Mouse (Mus musculus) frontal cortex, postnatal 10 days (tissue): Measurements from ENCODE around the gene Akp3.
A peak's percentile ranks its signal among the peaks of the same experiment; 100 is the strongest.

ENCODE experiments used
- DNase-seq, 2 experiments: peaks; one replicate each; pipeline ENCODE4 v3.0.0; 2022; ENCODE audit warnings: low spot score in 2 of 2, mixed read lengths in 1 of 2

Gene Akp3

DNA sequence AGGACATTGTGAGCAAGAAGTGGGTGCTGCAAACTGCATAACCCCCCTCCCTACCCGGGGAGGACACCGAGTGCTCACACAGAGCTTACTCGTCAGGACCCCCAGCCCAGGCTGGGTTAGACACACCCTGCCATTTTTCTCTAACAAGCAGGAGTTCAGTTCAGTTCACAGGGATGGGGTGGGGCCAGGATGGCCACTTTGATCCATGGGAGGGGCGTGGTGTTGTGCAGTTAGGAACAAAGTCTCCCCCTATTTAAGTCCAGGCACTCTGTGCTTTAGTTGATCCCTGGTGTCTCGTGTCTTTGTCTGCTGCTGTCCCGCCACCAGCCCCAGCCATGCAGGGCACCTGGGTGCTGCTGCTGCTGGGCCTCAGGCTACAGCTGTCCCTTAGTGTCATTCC is at the start of gene Akp3:
TSS of gene Akp3 (plus strand) at position 301 of the 400 bp plus-strand sequence.
- DNase-seq = no peak

DNA sequence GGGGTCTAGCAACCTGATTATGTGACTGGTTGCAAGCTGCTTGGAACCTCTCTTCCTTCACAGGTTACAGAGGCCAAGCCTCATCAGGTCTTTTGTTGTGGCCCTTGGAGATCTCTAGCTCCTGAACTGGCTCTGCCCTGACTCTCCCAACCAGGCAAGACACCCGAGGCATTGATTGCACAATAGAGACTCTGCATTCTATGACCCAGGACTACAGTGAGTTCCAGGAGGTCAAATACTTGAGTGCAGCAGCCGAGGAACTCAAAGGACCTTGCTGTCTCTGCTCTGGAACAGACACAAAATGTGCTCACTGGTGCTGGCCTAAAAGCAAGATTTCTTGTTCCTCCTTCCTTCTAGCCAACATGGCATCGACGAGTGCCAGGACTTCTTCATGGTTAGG is 38.6 kb upstream of the Akp3 start:
- no peak for DNase-seq

DNA sequence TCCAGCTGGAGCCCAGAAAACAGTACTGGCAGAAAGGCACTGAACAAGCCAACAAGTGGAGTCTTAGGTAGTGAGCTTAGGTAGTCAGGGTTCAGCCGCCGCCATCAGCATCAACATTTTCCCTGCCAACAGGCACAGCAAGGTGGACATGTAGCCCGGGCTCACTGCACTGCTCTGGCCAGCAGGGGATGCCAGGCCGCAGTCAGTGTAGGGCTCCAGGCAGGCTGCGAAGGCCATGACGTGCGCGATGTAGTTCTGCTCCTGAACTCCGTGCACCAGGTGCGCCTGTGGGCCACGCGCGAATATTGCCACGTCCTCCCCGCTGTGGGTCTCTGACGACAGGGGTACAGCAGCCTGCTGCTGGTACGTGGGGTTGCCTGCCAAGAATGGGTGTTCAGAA is 37.8 kb upstream of the Akp3 start:
- DNase-seq = no peak

DNA sequence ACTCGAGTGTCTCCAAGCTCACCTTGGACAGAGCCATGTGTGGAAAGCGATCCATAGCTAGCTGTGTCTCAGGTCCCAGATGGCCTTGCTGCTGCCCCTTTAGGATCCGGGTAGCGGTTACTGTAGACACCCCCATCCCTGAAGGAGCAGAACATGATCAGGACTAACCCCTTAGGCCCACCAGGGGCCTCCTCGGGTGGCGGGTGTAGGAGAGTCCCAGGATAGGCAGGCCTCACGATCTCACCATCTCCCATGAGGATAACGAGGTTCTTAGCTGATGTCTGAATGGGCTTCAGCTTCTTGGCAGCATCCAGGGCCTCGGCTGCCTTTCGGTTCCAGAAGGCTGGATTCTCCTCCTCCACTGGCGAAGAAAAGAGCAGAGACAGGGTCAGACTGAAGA is 35.5 kb upstream of the Akp3 start:
- DNase-seq = no peak

DNA sequence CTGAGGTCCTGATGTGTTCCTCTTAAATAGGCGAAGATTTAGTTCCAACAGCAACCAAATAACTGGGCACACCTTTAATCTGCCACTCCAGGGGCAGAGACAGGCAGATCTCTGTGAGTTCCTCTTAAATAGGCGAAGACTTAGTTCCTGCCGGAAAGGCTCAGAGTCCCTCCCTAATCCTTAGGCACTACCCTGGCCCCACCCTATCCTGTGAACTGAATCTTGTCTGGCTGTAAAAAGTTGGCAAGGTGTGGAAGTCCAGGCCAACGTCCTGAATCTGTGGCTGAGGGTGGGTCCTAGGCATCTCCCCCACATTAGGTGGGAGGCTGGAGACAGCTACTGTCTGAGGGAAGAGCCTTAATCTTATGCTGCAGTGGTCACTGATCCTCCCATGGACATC is 34.9 kb upstream of the Akp3 start, which contains the start of gene Alppl2:
TSS of gene Alppl2 (minus strand) at position 101 of the 400 bp plus-strand sequence.
- no peak for DNase-seq

DNA sequence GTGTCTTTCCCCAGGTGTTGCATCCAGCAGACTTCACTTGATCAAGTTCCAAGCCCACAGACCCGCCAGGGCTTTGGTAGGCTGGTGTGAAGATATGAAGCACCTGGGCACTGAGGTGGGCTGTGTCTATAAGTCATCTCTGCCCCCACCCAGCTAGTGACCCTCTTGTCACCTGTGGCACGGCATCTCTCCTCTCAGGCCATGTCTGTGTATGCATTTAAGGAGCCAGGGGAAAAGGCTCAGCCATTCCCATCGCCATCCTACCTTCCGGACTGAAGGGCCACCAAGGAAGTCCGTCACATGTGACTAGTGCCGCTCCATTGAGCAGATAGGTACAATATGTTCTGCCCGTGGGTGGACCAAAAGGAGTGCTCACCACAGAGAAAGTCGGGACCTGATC is 29.1 kb upstream of the Akp3 start:
- no peak for DNase-seq

DNA sequence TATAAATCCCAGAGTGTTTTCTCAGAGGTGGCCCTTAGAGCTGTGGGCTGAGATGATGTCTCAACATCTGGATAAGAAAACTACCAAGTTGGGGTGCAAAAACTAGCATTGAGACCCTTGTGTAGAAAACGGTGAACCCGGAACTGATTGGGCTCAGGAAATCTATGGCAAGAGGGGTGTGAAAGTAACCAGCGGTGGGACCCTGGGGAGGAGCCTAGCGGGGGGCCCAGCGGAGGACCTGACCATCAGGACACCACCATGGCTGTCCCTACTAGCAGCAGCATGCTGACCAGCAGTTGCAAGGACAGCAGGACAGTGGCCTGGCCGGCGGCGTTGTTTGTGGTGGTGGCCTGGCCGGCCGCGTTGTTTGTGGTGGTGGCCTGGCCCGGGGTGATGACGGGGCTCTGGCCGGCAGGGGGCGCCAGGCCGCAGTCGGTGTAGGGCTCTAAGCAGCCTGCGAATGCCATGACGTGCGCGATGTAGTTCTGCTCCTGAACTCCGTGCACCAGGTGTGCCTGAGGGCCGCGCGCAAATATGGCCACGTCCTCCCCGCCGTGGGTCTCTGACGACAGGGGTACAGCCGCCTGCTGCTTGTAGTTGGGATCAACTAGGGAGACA is 26.3 kb upstream of the Akp3 start:
- DNase-seq = peak in 1 of 2 experiments; percentile 39

DNA sequence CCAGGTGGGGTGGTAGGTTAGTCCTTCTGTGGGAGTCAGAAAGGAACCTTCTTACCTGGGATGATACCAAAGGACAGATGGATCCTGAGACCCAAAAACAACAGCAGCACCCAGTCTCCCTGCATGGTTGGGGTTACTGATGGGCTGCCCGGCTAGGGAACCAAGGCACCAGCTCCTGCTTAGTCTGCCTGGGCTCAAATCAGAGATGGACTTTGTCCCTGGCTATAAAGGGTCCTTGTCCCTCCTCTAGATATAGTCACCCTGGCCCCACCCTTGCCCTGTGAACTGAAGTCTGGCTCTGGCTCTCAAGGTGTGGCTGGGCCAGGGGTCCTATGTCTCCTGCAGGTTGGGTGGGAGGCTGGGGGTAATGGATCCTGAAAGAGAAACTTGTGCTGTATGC is 23.4 kb upstream of the Akp3 start, which contains the start of gene Alpi:
TSS of gene Alpi (minus strand) at position 196 of the 400 bp plus-strand sequence.
- DNase-seq = no peak

DNA sequence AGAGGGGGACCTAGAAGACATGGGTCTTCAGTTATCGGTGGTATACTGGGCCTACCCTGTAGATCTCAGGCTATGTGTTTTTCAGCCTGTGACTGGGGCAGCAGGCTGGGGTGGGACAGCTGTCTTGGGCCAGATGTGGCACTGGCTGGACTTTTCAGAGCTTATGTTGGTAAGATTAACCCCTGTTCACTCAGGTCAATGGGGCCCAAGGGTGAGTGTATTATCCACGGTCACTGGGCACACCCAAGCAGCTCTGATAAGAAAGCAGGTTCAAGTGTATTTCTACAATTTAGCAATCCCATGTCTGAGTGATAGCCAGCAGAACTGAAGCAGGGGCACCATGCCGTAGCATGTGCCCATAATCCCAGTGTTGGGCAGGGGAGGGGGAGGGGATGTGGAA is 22.7 kb upstream of the Akp3 start:
- DNase-seq = no peak

DNA sequence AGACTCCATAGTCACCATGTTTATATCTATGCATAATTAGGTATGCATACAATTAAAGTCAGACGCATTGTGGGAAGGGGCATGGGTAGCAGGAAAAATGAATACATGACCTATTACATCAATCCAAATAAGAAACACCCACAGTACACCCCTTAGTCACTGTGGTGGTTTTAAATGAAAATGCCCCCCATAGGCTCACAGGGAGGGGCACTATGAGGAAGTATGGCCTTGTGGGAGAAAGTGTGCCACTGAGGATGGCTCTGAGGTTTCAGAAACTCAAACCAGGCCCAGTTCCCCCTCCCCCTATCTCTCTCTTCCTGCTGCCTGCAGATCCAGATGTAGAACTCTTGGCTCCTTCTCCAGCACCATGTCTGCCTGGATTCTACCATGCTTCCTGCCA is 20.8 kb upstream of the Akp3 start:
- no peak for DNase-seq

DNA sequence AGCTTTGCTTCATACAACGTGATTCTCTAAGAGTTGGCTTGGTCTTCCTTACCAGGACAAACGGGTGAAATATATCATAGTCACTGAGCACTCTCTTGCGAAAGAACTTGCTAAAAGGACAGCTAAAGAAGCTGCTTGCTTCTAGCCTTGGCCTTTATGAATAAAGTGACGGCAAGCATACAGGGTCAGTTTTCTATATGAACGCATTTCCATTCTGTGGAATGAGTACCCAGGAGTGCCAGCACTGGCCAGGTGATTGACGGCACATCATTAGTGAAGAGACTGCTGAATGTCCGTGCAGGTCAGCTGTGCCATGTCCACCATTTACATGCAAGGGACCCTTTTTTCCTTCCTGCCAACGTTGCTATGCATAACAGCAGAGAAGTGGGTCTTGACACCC is 18.2 kb upstream of the Akp3 start:
- DNase-seq = no peak

DNA sequence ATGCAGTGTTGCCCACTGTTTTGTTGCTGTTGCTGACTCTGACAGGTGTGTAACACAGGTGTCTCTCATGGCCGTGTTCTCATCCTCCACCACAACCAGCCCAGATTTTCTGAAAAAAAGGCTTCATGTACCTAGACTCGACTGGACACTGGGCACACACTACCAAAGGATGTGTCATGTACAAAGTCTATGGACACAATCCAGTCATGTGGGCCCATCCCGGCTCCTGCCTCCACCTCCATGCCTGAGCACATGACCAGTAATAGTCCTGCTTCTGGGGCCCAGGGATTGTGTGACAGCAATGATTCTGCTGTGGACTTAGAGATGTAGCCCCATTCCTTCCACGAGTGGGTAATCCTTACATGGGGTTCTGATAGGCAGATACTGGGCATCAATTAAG is 16.2 kb upstream of the Akp3 start:
- DNase-seq = no peak

DNA sequence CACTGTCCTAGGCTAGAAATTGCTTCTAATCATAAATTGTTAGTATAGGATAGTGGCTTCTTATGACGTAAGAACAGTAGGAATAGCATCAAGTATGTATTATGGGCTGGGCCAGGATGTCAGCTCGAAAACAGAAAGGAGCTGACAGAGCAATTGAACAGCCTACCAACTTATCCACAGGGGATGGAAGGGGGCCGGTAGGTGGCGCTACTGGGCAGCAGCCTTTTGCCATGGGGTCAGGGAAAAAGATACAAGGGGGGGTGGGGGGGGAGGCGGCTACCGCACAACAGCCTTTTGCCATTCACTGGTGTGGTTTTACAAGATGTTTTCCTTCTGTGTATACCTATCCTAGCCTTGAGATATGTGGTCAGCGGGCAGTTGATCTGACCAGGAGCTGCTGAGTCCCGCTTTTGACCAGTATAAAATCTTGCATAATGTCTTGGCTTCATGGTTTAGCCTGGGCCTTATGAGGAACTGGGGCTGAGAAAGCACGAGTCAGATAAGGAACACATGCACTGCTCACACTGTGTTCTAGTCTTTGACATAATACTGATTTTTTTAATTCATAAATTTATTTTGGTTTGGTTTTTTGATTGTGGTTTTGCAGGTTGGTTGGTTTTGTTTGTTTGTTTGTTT is 12.9 kb upstream of the Akp3 start:
- no peak for DNase-seq

DNA sequence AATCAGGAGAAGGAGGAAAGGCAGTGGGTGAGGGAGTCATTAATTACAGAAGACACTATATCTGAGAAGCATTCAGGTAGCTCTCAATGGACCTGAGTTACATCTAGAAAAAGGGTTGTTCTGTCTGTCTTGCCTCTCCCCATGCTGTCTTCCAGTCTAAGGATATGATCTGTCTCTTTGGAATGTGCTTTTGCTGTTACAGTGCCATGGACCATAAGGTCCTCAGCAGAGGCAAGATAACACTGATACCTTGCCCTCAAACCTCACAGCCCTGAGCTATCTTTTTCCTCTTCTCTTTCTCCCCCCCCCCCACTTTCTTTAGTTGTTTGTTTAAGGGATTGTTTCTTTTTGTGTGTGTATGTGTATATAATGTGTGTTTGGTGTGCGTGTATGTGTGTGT is 10.0 kb upstream of the Akp3 start:
- DNase-seq = no peak

DNA sequence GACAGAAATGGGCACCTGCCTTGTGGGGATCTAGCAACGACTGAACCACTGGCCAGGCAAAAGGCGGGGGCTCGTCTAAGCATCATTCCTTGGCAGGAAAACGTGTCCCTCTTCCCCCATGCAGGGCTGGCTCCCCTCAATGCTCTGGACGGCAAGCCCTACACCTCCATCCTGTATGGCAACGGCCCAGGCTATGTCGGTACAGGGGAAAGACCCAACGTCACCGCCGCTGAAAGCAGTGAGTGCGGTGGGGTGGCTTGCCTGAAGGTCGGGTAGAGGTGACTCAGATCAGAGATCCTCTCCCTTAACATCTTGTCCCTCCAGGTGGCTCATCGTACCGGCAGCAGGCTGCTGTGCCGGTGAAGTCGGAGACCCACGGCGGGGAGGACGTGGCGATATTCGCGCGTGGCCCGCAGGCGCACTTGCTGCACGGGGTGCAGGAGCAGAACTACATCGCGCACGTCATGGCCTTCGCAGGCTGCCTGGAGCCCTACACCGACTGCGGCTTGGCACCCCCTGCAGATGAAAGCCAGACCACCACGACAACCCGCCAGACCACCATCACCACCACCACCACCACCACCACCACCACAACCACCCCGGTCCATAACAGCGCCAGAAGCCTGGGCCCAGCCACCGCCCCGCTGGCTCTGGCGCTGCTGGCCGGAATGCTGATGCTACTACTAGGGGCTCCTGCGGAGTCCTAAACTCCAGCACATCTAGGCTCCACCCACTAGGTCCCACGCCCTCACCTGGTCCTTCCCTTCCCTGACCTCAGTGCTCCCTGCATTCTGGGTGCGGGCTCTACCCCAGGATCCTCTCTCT is 2.6 kb downstream of the Akp3 start:
- peak in 1 of 2 experiments; percentile 37 for DNase-seq

DNA sequence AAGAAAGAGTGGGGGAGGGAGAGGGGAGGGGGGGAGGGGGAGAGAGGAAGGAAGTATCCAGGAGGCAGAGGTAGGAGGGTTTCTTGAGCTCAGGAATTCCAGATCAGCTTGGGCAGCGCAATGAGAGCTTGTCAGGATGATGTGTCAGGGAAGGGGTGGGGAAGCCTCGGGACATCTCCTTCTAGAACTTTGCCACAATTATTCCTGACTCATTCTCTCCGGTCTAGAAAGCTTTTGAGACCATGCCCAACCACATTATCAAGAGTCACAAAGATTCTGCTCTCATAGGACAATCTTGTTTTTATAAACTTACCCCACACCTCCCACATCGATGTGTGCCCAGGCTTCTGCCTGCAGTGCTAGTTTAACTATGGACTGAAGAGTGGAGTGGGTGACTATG is 7.0 kb downstream of the Akp3 start:
- no peak for DNase-seq

DNA sequence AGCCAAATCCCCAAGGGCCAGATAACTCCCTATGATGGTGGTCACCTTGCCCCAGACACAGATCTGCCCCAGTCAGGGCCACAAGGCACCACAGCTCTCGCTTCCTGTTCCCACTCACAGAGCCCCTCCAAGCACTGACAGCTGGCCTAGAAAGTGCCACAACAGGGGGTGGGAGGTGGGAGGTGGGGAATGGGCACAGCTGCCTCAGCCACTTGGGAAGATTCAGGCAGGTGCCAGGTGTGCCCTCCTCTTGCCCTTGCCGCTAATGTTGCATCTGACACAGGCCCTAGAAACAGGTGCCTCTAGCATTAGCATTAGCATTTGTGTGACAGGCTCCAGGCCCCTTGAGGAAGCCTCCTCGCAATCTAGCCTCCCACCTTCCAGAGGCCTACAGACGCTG is 16.8 kb downstream of the Akp3 start:
- DNase-seq = no peak

DNA sequence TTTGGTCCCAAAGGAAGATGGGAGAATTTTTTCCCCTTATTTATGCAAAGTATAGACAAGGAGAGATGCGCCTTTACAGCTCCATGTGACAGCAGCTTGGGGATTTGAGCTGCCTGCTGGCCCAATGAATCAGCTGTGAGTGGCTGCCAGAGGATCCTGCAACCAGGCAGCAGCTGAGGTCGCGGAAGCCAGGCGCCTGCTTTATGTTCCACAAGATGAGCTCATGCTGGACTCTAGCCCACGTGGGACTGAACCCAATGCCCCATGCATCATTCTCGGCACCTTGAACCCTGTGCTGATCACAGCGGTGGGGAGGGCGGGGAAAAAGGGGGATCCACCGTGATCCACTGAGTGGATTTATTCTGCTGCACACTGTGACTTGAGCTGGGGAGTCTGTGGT is 17.7 kb downstream of the Akp3 start:
- no peak for DNase-seq

DNA sequence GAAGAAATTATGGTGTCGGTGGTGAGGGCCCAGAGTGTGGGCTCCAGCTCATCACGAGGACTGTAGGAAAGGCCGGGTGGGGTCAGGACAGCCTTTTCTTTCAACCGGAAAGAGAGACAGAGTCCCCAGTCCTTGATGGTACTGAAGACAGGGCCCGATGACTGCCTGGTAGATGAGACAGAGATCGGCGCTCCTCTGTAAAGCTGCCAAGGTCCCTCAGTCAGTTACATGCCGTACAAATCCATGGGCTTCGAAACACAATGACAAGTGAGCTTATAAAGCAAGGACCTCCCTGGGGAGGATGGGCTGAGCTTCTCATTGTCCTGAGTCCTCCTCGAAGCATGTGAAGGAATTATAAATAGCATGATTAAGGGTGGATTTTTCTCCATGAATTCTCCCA is 18.4 kb downstream of the Akp3 start:
- DNase-seq = no peak

DNA sequence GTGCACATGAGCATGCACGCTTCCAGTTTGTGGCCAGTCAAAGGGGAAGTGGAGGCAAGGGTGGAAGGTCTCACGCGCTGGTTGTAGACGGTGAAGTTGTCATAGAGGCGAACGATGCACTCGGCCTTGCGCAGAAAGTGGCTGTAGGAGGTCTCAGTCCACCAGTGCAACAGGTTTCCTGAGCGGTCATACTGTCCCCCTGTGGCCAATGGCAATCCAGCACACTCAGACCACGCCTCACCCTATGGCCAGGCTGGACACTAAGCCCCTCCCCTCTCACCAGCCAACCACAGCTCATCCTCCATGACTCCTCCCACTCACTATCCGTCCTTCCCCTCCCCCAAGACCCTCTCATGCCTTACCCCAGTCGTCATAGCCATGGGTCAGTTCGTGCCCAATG is 24.6 kb downstream of the Akp3 start:
- no peak for DNase-seq

DNA sequence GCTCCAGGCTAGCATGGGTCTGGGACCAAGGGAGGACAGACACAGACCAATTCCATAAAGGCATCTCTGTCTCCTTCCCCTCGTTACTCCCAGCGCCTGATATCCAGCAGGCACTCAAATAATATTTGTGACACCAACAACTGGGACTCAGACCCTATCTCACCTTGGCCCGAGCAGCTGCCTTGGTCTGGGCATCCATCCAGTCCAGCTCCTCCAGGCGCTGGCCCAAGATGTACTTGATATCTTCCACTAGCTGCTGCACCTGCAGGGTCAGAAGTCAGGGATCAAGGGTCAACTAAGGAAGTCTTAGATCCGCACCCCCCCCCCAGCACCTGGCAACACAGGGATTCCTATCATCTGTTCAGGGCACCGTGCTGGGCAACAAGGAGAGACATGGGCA is 26.5 kb downstream of the Akp3 start:
- no peak for DNase-seq

DNA sequence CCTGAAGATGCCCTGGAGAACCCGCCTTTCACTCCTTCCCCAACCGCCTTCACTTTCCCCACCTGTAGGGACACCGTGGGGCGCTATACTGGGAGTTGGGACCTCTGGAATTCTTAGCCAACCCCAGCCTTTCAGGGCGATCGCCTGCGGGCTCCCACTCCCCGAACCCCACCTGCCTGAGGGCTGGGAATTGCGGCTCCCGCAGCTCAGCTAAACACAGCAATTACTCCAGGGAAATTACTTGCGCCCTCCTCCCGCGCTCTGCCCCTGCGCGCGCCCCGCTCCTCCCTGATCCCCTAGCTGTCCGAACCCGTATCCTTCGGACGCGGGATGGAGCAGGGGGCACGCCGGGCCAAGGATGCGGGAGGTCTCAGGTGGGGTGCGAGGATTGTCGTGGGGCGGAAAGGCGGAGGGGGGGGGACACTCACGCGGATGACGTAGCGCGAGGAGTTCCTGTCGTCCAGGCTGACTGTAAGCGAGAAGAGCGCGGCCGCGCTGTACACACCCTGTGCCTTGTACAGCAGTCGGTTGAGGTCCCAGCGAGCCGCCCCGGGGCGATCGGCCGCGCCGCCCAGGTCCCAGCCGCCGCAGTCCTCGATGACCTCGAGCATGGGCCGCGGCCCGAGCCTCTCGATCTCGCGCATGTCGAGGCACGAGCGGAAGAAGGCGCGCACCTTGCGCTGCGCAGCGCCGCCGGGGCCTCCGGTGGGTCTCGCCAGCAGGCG is 29.2 kb downstream of the Akp3 start:
- DNase-seq = no peak
